Mouse (Mus musculus) neural tube, embryonic 11.5 days (tissue): ENCODE results near the gene Sec24c. TPM values are rescaled to one million over a fixed set of nuclear protein-coding genes. Genes with fewer than 3 reads are reported as not detected.

ENCODE experiments used
- ATAC-seq: fragments of 200-750 bp; cut with Nextera tagmentation; 2 replicates; pipeline ENCODE4 v1.8.0; 2017; ENCODE audit warnings: moderate number of reproducible peaks, mild to moderate bottlenecking, moderate TSS enrichment, moderate library complexity; ENCODE audit not compliant: insufficient read depth, low FRiP score, low TSS enrichment
- DNase-seq: peaks from one replicate; pipeline ENCODE4 v3.0.0-alpha.2; 2015; ENCODE audit warnings: low spot score
- H3K27ac ChIP-seq: fragments of 300-500 bp; sonication (generic); 2 replicates; pipeline ENCODE4 v1.5.1; 2014; ENCODE audit warnings: low read depth, mild to moderate bottlenecking, low read length
- H3K27me3 ChIP-seq: fragments of 300-500 bp; sonication (generic); 2 replicates; pipeline ENCODE4 v1.6.1; 2014; ENCODE audit warnings: mild to moderate bottlenecking, low read length, mixed read lengths; ENCODE audit not compliant: control insufficient read depth, insufficient read depth
- H3K36me3 ChIP-seq: fragments of 300-500 bp; sonication (generic); 2 replicates; pipeline ENCODE4 v1.6.1; 2014; ENCODE audit warnings: mild to moderate bottlenecking, low read length, moderate library complexity, mixed read lengths; ENCODE audit not compliant: control insufficient read depth, insufficient read depth
- H3K4me1 ChIP-seq: fragments of 300-500 bp; sonication (generic); 2 replicates; pipeline ENCODE4 v1.6.1; 2014; ENCODE audit warnings: low read length, mixed read lengths; ENCODE audit not compliant: control insufficient read depth, insufficient read depth
- H3K4me2 ChIP-seq: fragments of 300-500 bp; sonication (generic); 2 replicates; pipeline ENCODE4 v1.6.1; 2014; ENCODE audit warnings: low read depth, mild to moderate bottlenecking, moderate library complexity
- H3K4me3 ChIP-seq: fragments of 300-500 bp; sonication (generic); 2 replicates; pipeline ENCODE4 v1.5.1; 2014; ENCODE audit warnings: low read depth, low read length
- H3K9ac ChIP-seq: fragments of 300-500 bp; sonication (generic); 2 replicates; pipeline ENCODE4 v1.6.1; 2014; ENCODE audit warnings: mild to moderate bottlenecking, low read length
- H3K9me3 ChIP-seq: fragments of 300-500 bp; sonication (generic); 2 replicates; pipeline ENCODE4 v1.6.1; 2016; ENCODE audit warnings: low read length; ENCODE audit not compliant: control insufficient read depth
- WGBS: fragments of 180-500 bp; shearing (Covaris S2); extraction: QIAGEN DNeasy Blood & Tissue Kit; methylation state at CpG from one replicate; pipeline ENCODE4 v1.1.7; 2014; 5-methylcytosine and 5-hydroxymethylcytosine counted together
- polyA plus RNA-seq: library from polyadenylated mRNA; unstranded; fragments of >200 nt; fragmentation: Nextera tagmentation; extraction: Ambion mirVana; gene quantifications from 2 replicates; pipeline ENCODE4 v1.2.1, GENCODE M21; 2014

Gene Sec24c
- polyA plus RNA-seq, 1 experiment from 2014 or later, result 95.8 TPM

GRCm38 (mm10) chr14:20686576-20686975, 12.5 kb downstream of the Sec24c start:
- ATAC-seq (no peak), DNase-seq (no peak)
- Histone ChIP-seq H3K27ac (no peak overlapping the region), H3K9me3 (no peaks in the 10 kb centered on the region), H3K4me2 (no peak overlapping the region), H3K9ac (no peak overlapping the region), H3K36me3 (peaks cover 48% of the 10 kb centered on the region), H3K4me3 (no peak overlapping the region), H3K27me3 (no peaks in the 10 kb centered on the region), H3K4me1 (no peaks in the 10 kb centered on the region)
- 92% methylated on average over 3 of the region's 3 CpGs for WGBS

- 91% methylated on average over 2 of the region's 2 CpGs for WGBS
- peaks cover 41% of the 10 kb centered on the region for H3K36me3 ChIP-seq
- H3K27ac ChIP-seq, result no peak overlapping the region
Observed at GRCm38 (mm10) chr14:20689009-20689408, 14.9 kb downstream of the Sec24c start.

GRCm38 (mm10) chr14:20691772-20692171, 17.7 kb downstream of the Sec24c start:
- no peak overlapping the region for H3K4me2 ChIP-seq
- ATAC-seq (no peak), DNase-seq (no peak)
- no peaks in the 10 kb centered on the region for H3K27me3 ChIP-seq
- H3K36me3 ChIP-seq, result peaks cover 32% of the 10 kb centered on the region
- H3K4me1 ChIP-seq, result peaks cover 12% of the 10 kb centered on the region
- H3K4me3 ChIP-seq, result no peak overlapping the region
- H3K9me3 ChIP-seq, result no peaks in the 10 kb centered on the region
- 92% methylated on average over 6 of the region's 6 CpGs for WGBS
- H3K27ac ChIP-seq, result no peak overlapping the region
- no peak overlapping the region for H3K9ac ChIP-seq

More at GRCm38 (mm10) chr14:20689009-20689408, 14.9 kb downstream of the Sec24c start:
- no peak overlapping the region for H3K4me2 ChIP-seq
- DNase-seq (no peak), ATAC-seq (no peak)
- H3K4me3 ChIP-seq, result no peak overlapping the region
- H3K27me3 ChIP-seq, result no peaks in the 10 kb centered on the region
- H3K9me3 ChIP-seq, result no peaks in the 10 kb centered on the region
- H3K4me1 ChIP-seq, result no peaks in the 10 kb centered on the region
- no peak overlapping the region for H3K9ac ChIP-seq

- Histone ChIP-seq H3K36me3 (peaks cover 23% of the 10 kb centered on the region), H3K9ac (no peak overlapping the region)
Observed at GRCm38 (mm10) chr14:20693589-20694101, 19.5 kb downstream of the Sec24c start.

GRCm38 (mm10) chr14:20694185-20694883, 20.2 kb downstream of the Sec24c start:
- H3K4me3 ChIP-seq, result peak overlapping the region; percentile 65
- peak overlapping the region; percentile 76 for H3K4me2 ChIP-seq
- H3K9ac ChIP-seq, result peak overlapping the region; percentile 69
- 53% methylated on average over 13 of the region's 13 CpGs for WGBS
- H3K36me3 ChIP-seq, result peaks cover 16% of the 10 kb centered on the region
- peaks cover 16% of the 10 kb centered on the region for H3K4me1 ChIP-seq
- ATAC-seq, result peak; percentile 23; the same call in 1 of the 2 replicates
- H3K9me3 ChIP-seq, result no peaks in the 10 kb centered on the region
- peak; percentile 23 for DNase-seq
- peak overlapping the region; percentile 89 for H3K27ac ChIP-seq
- no peaks in the 10 kb centered on the region for H3K27me3 ChIP-seq

More at GRCm38 (mm10) chr14:20693589-20694101, 19.5 kb downstream of the Sec24c start:
- Histone ChIP-seq H3K4me2 (no peak overlapping the region), H3K27me3 (no peaks in the 10 kb centered on the region), H3K27ac (no peak overlapping the region), H3K4me1 (peaks cover 16% of the 10 kb centered on the region), H3K9me3 (no peaks in the 10 kb centered on the region), H3K4me3 (no peak overlapping the region)
- WGBS, result 95% methylated on average over 10 of the region's 10 CpGs
- DNase-seq (no peak), ATAC-seq (no peak)

GRCm38 (mm10) chr14:20694884-20695760, 21.0 kb downstream of the Sec24c start, which contains the start of gene Fut11:
Gene Fut11 (plus strand): TSS chr14:20694968.
- peak within 1 kb of the TSS; percentile 65 for H3K4me3 ChIP-seq
- peak; percentile 89 for DNase-seq
- peak within 1 kb of the TSS; percentile 89 for H3K27ac ChIP-seq
- H3K36me3 ChIP-seq, result peaks cover 15% of the 10 kb centered on the region
- peak within 1 kb of the TSS; percentile 76 for H3K4me2 ChIP-seq
- no peaks in the 10 kb centered on the region for H3K9me3 ChIP-seq
- ATAC-seq, result peak; percentile 89
- no peaks in the 10 kb centered on the region for H3K27me3 ChIP-seq
- peaks cover 16% of the 10 kb centered on the region for H3K4me1 ChIP-seq
- WGBS, result under 1% methylated on average over 103 of the region's 111 CpGs
- H3K9ac ChIP-seq, result peak within 1 kb of the TSS; percentile 69

GRCm38 (mm10) chr14:20695761-20696520, 21.8 kb downstream of the Sec24c start:
- peaks cover 16% of the 10 kb centered on the region for H3K4me1 ChIP-seq
- H3K4me2 ChIP-seq, result peak overlapping the region; percentile 76
- no peaks in the 10 kb centered on the region for H3K9me3 ChIP-seq
- DNase-seq (no peak), ATAC-seq (peak; percentile 51; the same call in 1 of the 2 replicates)
- WGBS, result 13% methylated on average over 27 of the region's 27 CpGs
- no peaks in the 10 kb centered on the region for H3K27me3 ChIP-seq
- peak overlapping the region; percentile 69 for H3K9ac ChIP-seq
- no peak overlapping the region for H3K27ac ChIP-seq
- H3K36me3 ChIP-seq, result peaks cover 12% of the 10 kb centered on the region
- peak overlapping the region; percentile 65 for H3K4me3 ChIP-seq

- no peak for ATAC-seq
Observed at GRCm38 (mm10) chr14:20696986-20697385, 22.9 kb downstream of the Sec24c start.

More at GRCm38 (mm10) chr14:20696986-20697385, 22.9 kb downstream of the Sec24c start:
- peak overlapping the region; percentile 65; the same call in 1 of the 2 replicates for H3K4me3 ChIP-seq
- no peak overlapping the region for H3K27ac ChIP-seq
- H3K9ac ChIP-seq, result no peak overlapping the region
- peaks cover 4% of the 10 kb centered on the region; the same call in 1 of the 2 replicates for H3K36me3 ChIP-seq
- DNase-seq, result peak; percentile 30
- 36% methylated on average over 1 of the region's 1 CpGs for WGBS
- peaks cover 16% of the 10 kb centered on the region for H3K4me1 ChIP-seq
- H3K9me3 ChIP-seq, result no peaks in the 10 kb centered on the region
- H3K27me3 ChIP-seq, result no peaks in the 10 kb centered on the region
- H3K4me2 ChIP-seq, result peak overlapping the region; percentile 76
